Mouse (Mus musculus): ENCODE results near the gene Pnpla2. TPM values are rescaled to one million over a fixed set of nuclear protein-coding genes. Genes with fewer than 3 reads are reported as not detected.
A peak's percentile ranks its signal among the peaks of the same experiment; 100 is the strongest.
"Not testable (repeated sequence)": the region's sequence is repeated elsewhere in the genome, so short reads cannot be mapped to it uniquely, and the experiment has no call there.

The Pnpla2 gene
- total RNA-seq, 2 experiments from 2014 or later, result 387 to 566 TPM

DNA sequence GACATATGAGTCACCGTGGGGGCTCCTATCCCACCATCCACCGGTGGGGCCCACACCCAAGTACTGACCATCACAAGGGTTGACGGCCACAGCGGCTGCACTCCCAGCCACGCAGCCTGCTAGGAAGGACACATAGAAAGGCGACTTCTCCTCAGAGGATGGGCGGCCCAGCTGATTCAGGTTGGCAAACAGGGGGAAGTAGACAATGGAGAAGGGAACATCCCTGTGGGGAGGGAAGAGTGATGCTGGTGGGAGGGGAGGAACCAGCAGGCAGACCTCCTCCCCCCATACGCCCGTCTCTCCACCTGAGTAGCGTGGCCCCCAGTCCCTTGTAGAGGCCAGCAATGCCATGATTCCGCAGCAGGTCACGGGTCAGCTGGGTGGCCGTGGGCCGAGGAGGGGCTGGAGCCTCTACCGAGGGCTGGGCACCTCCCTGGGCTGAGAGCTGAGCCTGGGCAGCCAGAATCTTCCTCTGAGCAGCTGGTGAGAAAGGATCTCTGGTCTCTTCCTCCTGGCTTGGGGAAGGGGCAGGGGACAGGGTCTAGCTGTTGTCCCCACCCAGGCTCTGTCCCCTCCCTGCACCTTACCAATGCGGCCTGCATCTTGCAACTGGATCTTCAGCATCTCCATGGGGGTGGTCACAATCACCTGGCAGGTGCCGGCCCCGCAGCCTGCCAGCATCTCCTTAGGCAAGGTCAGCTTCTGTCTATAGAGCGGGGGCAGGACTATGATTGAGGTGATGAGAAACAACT lies 23.4 kb upstream of the Pnpla2 start:
- no peak for DNase-seq

DNA sequence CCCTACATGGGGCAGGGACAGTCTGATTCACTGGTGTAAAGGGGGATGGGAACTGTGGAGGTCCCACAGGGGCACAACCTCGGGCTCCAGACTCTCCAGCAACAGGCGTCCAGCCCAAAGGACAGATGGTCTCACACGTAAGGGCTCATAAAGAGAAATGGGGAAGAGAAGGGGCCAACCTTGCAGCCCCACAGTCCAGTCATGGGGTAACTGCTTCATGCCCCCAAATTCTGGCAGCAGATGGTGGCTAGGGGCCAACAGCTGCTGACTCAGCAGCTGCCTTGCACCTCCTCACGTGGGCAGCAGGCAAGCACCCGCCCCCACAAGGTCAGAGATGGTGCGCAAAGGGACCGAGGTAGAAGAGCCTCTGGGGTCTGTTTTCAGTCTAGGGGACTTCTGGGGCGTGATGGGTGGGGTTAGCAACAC lies 22.8 kb upstream of the Pnpla2 start:
- DNase-seq, result peak; percentile 64 to 69

DNA sequence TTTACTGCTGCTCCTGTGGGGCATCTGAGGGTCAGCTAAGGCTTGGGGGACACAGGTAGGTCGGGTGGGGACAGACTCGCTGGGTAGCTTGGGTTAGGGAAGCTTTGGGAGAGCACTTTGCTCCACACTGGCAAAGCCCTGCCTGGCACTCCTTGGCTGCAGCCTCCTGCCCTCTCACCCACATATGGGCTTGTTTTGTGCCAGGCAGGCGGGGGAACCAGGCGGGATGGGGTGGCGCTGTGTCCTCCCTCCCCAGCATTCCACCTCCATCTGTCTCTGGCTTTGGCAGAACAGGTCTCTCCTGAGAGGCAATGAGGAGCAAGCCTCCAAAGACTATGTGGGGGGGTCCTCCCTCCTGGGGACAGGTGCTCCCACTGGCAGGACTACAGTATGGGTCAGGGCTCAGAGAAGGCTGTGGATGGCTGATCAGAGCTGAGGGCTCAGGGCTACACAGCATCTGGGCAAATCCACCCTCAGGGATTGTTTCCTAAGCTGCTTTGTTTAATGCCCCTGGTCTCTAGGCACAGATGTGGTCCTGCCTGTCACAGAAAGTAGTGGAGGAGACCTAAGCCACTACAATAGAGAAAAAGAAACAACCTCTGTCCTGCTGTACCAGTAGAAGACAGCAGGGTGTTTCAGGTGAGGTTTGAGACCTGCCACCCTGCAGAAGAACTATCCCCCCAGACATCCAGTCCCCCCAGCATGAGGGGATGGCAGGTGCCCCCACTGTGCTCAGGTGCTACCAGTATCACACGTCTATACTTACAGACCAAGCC lies 22.1 kb upstream of the Pnpla2 start:
- peak; percentile 73 to 87 for DNase-seq

DNA sequence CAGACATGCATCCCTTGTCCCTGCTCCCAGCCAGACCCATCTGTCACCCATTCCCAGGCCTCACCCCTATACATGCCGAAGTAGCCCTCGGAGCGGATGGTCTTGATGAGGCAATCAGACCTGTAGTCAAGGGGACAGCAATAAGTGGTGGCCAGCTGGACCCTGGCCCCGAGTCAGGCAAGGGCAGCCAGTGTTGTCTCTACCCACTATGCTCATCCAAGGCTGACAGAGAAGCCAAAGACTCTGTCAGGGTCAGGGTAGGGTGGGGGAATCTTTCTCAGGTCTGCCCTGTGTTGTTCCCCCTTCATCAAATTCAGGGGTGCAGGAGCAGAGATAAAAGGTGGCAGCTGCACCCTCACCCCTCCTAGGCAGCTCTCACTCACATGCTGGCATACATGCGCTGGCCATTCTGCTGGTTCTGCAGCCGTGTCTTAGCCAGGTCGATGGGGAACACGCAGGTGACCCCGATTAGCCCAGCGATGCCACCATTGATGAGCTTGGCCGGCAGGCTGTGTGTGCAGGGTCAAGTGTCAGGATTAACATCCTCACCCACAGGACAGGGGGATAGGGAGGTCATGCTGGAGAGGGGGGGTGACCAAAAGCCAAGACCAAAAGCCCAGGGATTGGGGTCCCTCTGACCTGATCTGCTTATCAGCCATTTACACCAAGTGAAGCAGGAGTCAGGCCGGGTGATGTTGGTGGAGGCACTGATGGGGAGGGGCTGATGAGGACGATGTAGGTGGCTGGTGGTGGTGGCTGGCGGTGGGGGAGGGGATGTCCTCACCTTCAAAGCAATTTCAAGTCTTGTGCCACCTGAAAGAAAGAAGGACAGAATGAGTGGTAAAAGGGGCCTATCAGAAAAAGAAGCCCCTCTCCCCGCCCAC lies 21.2 kb upstream of the Pnpla2 start:
- no peak for DNase-seq

DNA sequence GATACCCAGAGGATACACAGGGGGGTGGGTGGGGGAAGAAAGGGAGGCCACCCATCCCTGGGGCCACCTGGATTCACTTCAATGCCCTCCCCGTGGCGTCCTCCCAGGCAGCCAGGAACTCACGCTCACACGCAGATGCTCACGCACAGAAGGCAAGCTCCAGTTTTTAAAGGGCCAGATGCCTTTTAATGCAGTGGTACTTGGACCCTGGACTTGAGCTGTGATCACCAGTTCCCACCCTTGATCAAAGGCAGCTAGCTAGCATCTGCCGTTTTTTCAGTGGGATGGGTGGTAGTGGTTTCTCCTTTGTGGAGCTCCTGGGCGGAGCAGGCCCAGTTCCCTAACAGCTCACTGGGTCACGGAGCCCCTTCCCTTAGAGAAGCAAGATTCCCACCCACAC lies 20.5 kb upstream of the Pnpla2 start:
- peak; percentile 64 to 73 for DNase-seq

GRCm38 (mm10) chr7:141435129-141435855 lies 19.7 kb upstream of the Pnpla2 start:
- peak; percentile 80 to 84 for DNase-seq

DNA sequence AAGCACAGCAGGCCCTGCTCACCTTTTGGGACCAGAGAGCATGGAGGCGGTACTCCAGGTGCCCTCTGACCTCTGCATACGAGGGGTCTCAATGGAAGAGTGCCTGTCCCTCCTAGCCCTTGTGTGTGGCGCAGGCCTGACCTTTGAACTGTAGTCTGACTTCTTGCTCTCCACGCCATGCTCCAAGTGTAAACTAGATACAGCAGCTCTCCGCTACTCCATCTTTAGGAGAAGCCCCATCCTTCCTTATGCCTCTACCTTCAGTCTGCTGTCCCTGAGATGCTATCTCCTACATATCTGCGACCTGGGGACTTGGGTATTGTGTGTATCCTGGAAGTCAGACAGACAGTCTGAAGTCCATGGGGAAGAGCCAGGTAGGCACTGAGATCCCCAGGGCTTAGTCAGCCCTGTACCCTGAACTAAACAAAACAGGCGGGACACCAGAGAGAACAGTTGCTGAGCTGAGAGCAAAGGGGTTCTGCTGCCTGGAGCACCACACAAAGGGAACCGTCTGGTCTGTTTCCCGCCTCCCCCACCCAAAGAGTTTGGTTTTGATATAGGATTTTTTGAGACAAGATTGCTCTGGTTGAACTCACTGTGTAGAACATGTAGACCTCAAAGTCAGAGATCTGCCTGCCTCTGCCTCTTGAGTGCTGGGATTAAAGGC lies 19.0 kb upstream of the Pnpla2 start:
- no peak for DNase-seq

DNA sequence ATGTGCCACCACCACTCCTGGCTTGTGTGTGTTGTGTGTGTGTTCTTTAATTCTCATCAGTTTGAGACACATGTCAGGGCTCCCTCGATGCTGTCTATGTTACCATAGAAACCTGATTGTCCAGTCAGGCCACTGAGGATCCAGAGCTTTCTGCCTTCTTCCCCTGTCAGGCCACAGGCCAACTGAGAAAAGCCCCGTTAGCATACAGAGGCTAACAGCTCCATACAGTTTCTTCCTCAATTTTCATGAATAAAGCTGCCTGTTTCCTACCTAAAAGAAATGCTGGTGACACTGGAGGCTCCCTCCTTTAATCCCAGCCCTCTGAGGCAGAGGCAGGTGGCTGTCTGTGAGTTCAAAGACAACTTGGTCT lies 18.5 kb upstream of the Pnpla2 start:
- no peak for DNase-seq

DNA sequence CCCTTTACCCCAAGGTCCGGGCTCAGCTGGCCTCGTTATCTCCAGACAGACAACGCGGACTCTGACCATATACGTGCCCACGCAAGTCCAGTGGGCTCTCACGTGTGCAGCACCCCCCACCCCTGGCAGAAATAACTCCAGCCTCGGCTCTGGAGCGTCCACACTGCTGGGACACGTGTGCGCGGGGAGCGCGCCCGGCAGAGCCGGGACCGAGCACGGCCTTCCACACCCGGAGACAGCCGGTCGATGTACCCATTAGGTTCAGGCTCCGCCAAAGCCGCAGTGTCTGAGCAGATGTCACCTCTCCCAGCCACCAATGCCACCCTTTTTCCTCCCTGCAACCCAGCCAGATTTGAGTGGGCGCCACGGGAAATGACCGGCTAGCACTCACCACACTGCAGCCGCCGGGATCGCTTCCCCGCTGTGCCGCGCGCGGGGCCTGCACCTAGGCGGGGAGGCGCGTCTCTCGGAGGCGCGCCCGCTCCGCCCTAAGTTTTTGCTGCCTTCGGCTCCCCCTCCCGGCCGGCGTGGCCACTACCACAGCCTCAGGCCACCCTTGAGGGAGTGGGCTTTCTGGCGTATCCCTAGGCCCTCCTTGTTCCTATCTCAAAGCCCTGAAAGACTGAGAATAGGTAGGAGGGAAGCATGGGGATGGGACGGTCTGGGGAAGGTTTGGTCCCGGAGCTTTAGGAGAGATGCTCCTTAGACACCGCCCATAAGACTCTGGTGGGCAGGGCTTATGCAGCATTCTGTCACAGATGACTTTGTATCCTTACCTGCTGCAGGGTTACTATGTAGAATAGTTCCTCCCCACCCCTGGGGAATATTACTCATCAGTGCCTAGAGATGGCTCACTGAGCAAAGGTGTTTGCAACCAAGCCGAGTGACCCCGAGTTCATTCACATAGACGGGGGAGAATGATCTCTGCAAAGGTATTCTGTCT lies 17.5 kb upstream of the Pnpla2 start, which contains the start of gene Slc25a22:
TSS of gene Slc25a22 (minus strand) at position 715 of the 943 bp plus-strand sequence.
- peak; percentile 86 to 91 for DNase-seq

DNA sequence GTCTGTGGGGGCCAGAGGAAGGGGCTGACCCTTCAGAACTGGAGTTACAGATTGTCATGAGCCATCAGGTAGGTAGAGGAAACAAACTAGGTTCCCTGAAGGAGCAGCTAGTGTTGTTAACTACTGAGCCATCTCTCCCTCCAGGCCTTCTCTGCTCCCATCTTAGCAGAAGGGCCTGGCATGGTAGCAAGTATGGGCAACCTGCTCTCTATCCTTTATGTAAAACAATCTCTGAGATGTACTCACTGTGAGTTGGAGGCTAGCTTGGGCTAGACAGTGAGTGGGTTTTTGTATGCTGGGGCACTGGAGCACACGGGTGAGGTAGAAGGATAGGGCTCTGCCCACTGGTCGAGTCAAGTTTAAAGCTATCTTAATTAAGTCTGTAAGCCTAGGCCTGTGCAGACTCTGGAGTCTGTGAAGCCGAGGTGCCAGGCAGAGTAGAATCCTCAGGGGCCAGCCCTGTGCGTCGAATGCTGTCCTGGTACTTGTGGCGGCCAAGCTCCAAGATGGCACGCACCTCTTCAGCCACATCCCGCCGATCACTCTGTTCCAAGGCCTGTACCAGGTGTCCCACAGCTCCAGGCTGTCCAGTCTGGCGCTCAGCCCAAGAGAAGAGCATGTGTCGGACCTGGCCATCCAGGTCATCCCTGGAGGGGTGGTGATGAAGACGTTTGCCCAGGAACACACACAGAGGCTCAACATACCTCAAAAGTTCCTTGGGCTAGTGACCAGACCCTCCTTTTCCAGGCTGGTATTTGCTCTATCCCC lies 16.6 kb upstream of the Pnpla2 start:
- DNase-seq, result no peak

GRCm38 (mm10) chr7:141439140-141439679 lies 15.8 kb upstream of the Pnpla2 start:
- no peak for DNase-seq

DNA sequence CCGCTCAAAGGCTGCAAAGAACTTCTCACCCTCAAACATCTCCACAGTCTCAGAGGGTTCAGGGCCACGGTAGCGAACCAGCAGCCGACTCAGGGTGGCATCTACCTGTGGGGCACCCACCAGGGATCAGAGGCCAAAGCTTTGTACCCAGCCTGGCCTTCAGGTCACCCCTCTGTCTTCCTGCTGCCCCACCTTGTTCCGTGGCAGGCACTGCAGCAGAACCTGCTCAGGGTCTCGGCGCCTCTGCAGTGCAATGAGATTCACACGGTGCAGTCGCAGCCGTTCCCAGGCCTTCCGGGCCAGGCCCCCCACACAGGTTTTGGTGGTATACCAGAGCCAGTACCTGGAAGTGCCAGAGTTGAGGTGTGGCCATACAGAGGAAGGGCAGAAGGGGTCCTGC lies 15.2 kb upstream of the Pnpla2 start:
- DNase-seq, result no peak

DNA sequence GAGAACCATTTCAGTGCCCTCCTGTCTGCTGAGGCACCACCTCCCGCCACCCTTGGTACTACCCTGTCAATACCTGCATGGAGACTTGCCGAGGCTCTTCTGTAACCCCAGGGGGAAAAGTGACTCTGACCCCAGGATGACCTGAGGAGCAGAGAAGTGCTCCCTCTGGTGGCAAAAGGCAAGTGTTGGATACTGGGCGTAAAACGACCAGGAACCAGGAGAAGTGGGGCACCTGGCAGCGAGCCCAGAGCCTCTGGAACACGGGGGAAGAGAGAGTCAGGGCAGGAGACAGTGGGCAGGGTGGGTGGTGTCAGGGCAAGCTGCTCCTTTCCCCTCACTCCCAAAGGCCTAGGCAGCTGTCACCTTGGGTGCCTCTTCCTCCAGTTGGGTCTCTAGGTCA lies 14.4 kb upstream of the Pnpla2 start:
- DNase-seq, result peak; percentile 48 to 63

GRCm38 (mm10) chr7:141441460-141441859 lies 13.5 kb upstream of the Pnpla2 start:
- no peak for DNase-seq

DNA sequence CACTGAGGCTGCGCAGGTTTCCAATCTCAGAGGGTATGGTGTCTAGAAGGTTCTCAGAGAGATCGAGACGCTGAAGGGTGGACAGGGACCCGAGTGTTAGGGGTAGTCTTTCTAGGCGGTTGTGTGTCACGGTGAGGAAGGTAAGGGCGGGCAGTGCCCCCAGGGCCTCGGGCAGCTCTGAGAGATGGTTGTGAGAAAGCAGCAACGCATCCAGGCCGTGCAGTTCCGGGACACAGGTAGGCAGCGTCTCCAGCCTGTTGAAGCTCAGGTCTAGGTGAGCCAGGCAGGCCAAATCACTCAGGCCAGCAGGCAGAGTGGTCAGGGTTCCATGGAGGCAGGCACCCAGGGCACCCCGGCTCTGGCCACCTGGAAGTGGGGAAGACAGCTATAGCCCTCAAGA lies 12.8 kb upstream of the Pnpla2 start:
- no peak for DNase-seq

DNA sequence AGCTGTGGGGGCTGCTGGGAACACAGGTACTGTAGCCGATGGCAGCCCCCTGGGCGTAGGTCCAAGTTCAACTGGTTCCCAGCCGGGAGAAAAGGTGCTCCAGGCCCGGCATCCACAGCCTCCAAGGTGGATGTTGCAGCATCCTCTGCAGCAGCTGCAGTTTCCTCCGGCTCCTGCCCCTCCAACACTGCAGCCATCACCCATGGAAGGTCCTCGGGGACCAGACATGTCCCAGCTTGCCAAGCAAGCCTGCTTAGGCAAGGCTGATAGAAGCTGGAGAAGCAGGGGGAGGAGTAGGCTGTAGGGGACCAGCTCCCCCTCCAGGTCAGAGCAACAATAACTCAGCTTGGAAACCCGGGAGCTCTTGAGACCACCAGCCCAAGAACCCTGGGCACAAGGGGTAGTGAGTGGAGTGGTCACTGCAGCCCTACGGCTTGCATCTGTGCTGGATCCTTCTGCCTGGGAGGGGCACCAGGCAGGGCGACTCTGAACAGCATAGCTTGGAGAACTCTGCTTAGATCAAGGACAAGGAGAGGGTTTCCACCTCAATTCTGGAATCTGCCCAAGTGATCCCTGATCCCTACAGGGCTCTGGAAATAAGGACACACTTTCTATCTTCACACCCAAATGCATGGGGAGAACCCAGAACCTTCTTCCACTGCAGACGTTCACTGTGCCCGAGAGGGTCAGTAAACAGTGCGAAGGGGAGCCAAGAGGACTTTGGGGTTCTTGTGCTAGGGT lies 11.7 kb upstream of the Pnpla2 start:
- DNase-seq, result no peak

DNA sequence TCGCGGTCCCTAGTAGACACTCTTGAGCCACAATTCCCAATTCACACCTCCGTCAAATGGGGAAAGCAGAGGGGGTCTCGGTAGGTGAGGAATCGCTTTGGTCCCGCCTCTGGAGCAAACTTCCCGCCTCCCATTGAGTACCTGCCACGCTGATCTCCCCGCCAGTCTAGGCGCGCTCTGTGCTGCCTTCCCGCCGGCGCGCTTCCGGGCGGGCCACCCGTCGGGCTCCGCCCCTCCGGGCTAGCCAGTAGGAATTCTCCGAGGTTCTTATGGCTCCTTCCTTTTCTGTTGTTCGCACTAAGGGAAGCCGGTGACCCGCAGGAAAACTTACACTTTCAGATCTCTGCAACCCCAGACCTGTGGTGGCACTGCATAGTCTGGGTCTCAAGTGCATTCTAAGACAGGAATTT lies 11.2 kb upstream of the Pnpla2 start, which contains the start of gene Pidd1:
TSS of gene Pidd1 (minus strand) at position 198 of the 410 bp plus-strand sequence.
- DNase-seq, result peak in 1 of 2 experiments; percentile 76

DNA sequence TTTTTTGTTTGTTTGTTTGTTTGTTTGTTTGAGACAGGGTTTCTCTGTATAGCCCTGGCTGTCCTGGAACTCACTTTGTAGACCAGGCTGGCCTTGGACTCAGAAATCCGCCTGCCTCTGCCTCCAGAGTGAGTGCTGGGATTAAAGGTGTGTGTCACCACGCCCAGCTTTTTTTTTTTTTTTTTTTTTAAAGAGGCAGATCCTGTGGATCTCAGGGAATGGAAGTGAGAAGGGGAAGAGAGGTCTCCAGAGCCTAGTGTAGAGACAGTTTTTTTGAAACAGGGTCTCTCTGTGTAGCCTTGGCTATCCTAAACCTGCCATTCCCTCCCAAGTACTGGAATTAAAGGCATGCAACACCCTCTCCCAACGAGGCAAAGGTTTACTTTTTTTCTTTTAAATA lies 8.6 kb upstream of the Pnpla2 start:
- DNase-seq, result not testable (repeated sequence)
